Mouse (Mus musculus) right cerebral cortex, postnatal 4 days (tissue): ENCODE results near the gene Kmt2c.
A peak's percentile ranks its signal among the peaks of the same experiment; 100 is the strongest.

Experiments
- DNase-seq: peaks from one replicate; pipeline ENCODE4 v3.0.0-alpha.2; 2022

Gene Kmt2c

GRCm38 (mm10) chr5:25498346-25498820 is at the start of gene Kmt2c:
Gene Kmt2c (minus strand): TSS chr5:25498783.
- DNase-seq, result peak; percentile 78

- DNase-seq, result no peak
Measured at GRCm38 (mm10) chr5:25546912-25547311, 48.3 kb upstream of the Kmt2c start.

- DNase-seq, result no peak
Measured at GRCm38 (mm10) chr5:25544566-25544965, 46.0 kb upstream of the Kmt2c start.

GRCm38 (mm10) chr5:25544061-25544460 is 45.5 kb upstream of the Kmt2c start:
- no peak for DNase-seq

- DNase-seq, result no peak
Measured at GRCm38 (mm10) chr5:25541661-25542060, 43.1 kb upstream of the Kmt2c start.

- DNase-seq, result no peak
Measured at GRCm38 (mm10) chr5:25540921-25541320, 42.3 kb upstream of the Kmt2c start.

GRCm38 (mm10) chr5:25540412-25540811 is 41.8 kb upstream of the Kmt2c start:
- DNase-seq, result no peak

GRCm38 (mm10) chr5:25536921-25537409 is 38.4 kb upstream of the Kmt2c start:
- no peak for DNase-seq

GRCm38 (mm10) chr5:25536451-25536850 is 37.9 kb upstream of the Kmt2c start:
- no peak for DNase-seq

- no peak for DNase-seq
Measured at GRCm38 (mm10) chr5:25535566-25535965, 37.0 kb upstream of the Kmt2c start.

GRCm38 (mm10) chr5:25533298-25533697 is 34.7 kb upstream of the Kmt2c start:
- no peak for DNase-seq

GRCm38 (mm10) chr5:25532256-25533147 is 33.9 kb upstream of the Kmt2c start:
- DNase-seq, result no peak

- DNase-seq, result no peak
Measured at GRCm38 (mm10) chr5:25530629-25531028, 32.0 kb upstream of the Kmt2c start.

- DNase-seq, result peak; percentile 100
Measured at GRCm38 (mm10) chr5:25529529-25530421, 31.2 kb upstream of the Kmt2c start.

GRCm38 (mm10) chr5:25528851-25529528 is 30.4 kb upstream of the Kmt2c start:
- DNase-seq, result no peak

- DNase-seq, result no peak
Measured at GRCm38 (mm10) chr5:25527971-25528370, 29.4 kb upstream of the Kmt2c start.

- DNase-seq, result peak; percentile 9
Measured at GRCm38 (mm10) chr5:25526926-25527325, 28.3 kb upstream of the Kmt2c start.

- no peak for DNase-seq
Measured at GRCm38 (mm10) chr5:25526116-25526515, 27.5 kb upstream of the Kmt2c start.

GRCm38 (mm10) chr5:25521461-25521860 is 22.9 kb upstream of the Kmt2c start:
- no peak for DNase-seq

GRCm38 (mm10) chr5:25519820-25520219 is 21.2 kb upstream of the Kmt2c start:
- no peak for DNase-seq

GRCm38 (mm10) chr5:25517550-25517949 is 19.0 kb upstream of the Kmt2c start:
- no peak for DNase-seq

- DNase-seq, result no peak
Measured at GRCm38 (mm10) chr5:25516301-25516895, 17.8 kb upstream of the Kmt2c start.
